Mouse (Mus musculus) testis, adult 2 months (tissue): ENCODE data around the gene Sult6b1. TPM values are rescaled to one million over a fixed set of nuclear protein-coding genes. Genes with fewer than 3 reads are reported as not detected.

Experiments used
- H3K27ac ChIP-seq: fragments of 200-500 bp; 2 replicates; pipeline ENCODE4 v1.5.1; 2012; ENCODE audit warnings: low read depth, low read length; ENCODE audit not compliant: control insufficient read depth, insufficient read depth
- H3K27me3 ChIP-seq: fragments of 200-500 bp; 2 replicates; pipeline ENCODE4 v1.6.1; 2012; ENCODE audit warnings: mild to moderate bottlenecking, low read length, moderate library complexity; ENCODE audit not compliant: control insufficient read depth, insufficient read depth
- H3K36me3 ChIP-seq: fragments of 200-500 bp; 2 replicates; pipeline ENCODE4 v1.6.1; 2012; ENCODE audit warnings: mild to moderate bottlenecking, low read length; ENCODE audit not compliant: control insufficient read depth, insufficient read depth
- H3K4me1 ChIP-seq: fragments of 200-500 bp; 2 replicates; pipeline ENCODE4 v1.6.1; 2012; ENCODE audit warnings: low read length; ENCODE audit not compliant: control insufficient read depth, insufficient read depth
- H3K4me3 ChIP-seq: fragments of 200-500 bp; 2 replicates; pipeline ENCODE4 v1.5.1; 2012; ENCODE audit warnings: low read depth, mild to moderate bottlenecking, low read length, moderate library complexity, mixed read lengths; ENCODE audit not compliant: control insufficient read depth
- CTCF ChIP-seq: fragments of 200-500 bp; IDR thresholded peaks from 2 replicates; pipeline ENCODE4 v1.5.1; 2012; ENCODE audit warnings: low read depth, mild to moderate bottlenecking, inconsistent platforms, low read length, moderate library complexity; ENCODE audit not compliant: control insufficient read depth, insufficient read depth, insufficient replicate concordance
- POLR2A ChIP-seq: fragments of 200-500 bp; IDR thresholded peaks from 2 replicates; pipeline ENCODE4 v1.6.1; 2012; ENCODE audit warnings: low read depth, mild to moderate bottlenecking, inconsistent platforms, low read length, moderate library complexity; ENCODE audit not compliant: control insufficient read depth
- polyA plus RNA-seq: library from polyadenylated mRNA; depleted of rRNA; stranded (reverse); fragments of >200 nt; gene quantifications from 2 replicates; pipeline ENCODE4 v1.2.3, GENCODE M21; 2012

The Sult6b1 gene
- polyA plus RNA-seq, 1 experiment, result 0.17 TPM

GRCm38 (mm10) chr17:78903158-78903557, 3.6 kb downstream of the Sult6b1 start:
- TF ChIP-seq POLR2A (no peak), CTCF (no peak)
- H3K4me3 ChIP-seq, result no peak overlapping the region
- no peak overlapping the region for H3K27ac ChIP-seq
- no peaks in the 10 kb centered on the region for H3K36me3 ChIP-seq
- peaks cover 9% of the 10 kb centered on the region for H3K4me1 ChIP-seq
- no peaks in the 10 kb centered on the region for H3K27me3 ChIP-seq

GRCm38 (mm10) chr17:78895394-78895793, 11.4 kb downstream of the Sult6b1 start:
- Histone ChIP-seq H3K4me1 (peaks cover 2% of the 10 kb centered on the region), H3K27me3 (no peaks in the 10 kb centered on the region), H3K4me3 (peak overlapping the region; percentile 16; the same call in 1 of the 2 replicates), H3K27ac (no peak overlapping the region), H3K36me3 (no peaks in the 10 kb centered on the region)
- TF ChIP-seq POLR2A (no peak), CTCF (peak; percentile 30; the same call in 1 of the 2 replicates)

- Histone ChIP-seq H3K36me3 (no peaks in the 10 kb centered on the region), H3K27me3 (no peaks in the 10 kb centered on the region), H3K4me3 (no peak overlapping the region), H3K4me1 (peaks cover 2% of the 10 kb centered on the region), H3K27ac (no peak overlapping the region)
- TF ChIP-seq POLR2A (no peak), CTCF (no peak)
Observed at GRCm38 (mm10) chr17:78894991-78895390, 11.8 kb downstream of the Sult6b1 start.

GRCm38 (mm10) chr17:78891020-78891419, 15.8 kb downstream of the Sult6b1 start:
- Histone ChIP-seq H3K27ac (no peak overlapping the region), H3K36me3 (no peaks in the 10 kb centered on the region)

GRCm38 (mm10) chr17:78889184-78889583, 17.6 kb downstream of the Sult6b1 start:
- Histone ChIP-seq H3K36me3 (no peaks in the 10 kb centered on the region), H3K4me3 (no peak overlapping the region), H3K4me1 (no peaks in the 10 kb centered on the region), H3K27me3 (no peaks in the 10 kb centered on the region), H3K27ac (no peak overlapping the region)
- no peak for TF ChIP-seq POLR2A
- TF ChIP-seq CTCF, result no peak

More at GRCm38 (mm10) chr17:78891020-78891419, 15.8 kb downstream of the Sult6b1 start:
- TF ChIP-seq CTCF, result no peak
- no peak for TF ChIP-seq POLR2A
- Histone ChIP-seq H3K4me3 (no peak overlapping the region), H3K27me3 (no peaks in the 10 kb centered on the region), H3K4me1 (peaks cover 2% of the 10 kb centered on the region)

- H3K4me3 ChIP-seq, result no peak overlapping the region
- TF ChIP-seq CTCF (no peak), POLR2A (no peak)
Observed at GRCm38 (mm10) chr17:78888554-78888953, 18.2 kb downstream of the Sult6b1 start.

GRCm38 (mm10) chr17:78885286-78886065, 21.3 kb downstream of the Sult6b1 start:
- Histone ChIP-seq H3K36me3 (no peaks in the 10 kb centered on the region), H3K27ac (no peak overlapping the region), H3K4me1 (peaks cover 7% of the 10 kb centered on the region), H3K27me3 (no peaks in the 10 kb centered on the region), H3K4me3 (no peak overlapping the region)
- no peak for TF ChIP-seq CTCF
- TF ChIP-seq POLR2A, result no peak

More at GRCm38 (mm10) chr17:78888554-78888953, 18.2 kb downstream of the Sult6b1 start:
- no peak overlapping the region for H3K27ac ChIP-seq
- H3K36me3 ChIP-seq, result no peaks in the 10 kb centered on the region
- H3K4me1 ChIP-seq, result no peaks in the 10 kb centered on the region
- no peaks in the 10 kb centered on the region for H3K27me3 ChIP-seq
